Mouse (Mus musculus) fibroblast of lung, adult 2 months (primary cell): ENCODE measurements around the gene Gm21586.
"Not testable (repeated sequence)": the region's sequence is repeated elsewhere in the genome, so short reads cannot be mapped to it uniquely, and the experiment has no call there.

Experiments
- DNase-seq: peaks from one replicate; pipeline ENCODE4 v3.0.0-alpha.2; 2011; ENCODE audit warnings: low read depth

Gene Gm21586

DNA sequence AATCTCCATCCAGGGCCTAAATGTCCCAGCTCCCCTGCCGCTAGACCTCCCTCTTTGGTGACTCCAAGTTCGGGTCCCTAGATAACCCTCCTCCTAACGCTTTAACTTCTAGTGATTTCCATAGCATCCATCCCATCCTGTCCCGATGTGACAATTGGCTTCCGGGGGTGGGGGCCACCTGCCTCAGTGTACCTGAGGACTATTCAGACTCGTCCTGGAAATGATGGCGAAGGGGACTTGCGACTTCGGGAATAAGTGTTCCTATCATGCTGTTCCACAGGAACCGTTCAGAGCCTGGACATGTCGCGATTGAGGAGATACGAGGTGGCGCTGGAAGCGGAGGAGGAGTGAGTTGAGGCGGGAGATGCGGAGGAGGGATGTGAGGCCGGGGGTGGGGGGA is at the start of gene Gm21586:
TSS of gene Gm21586 (plus strand) at position 301 of the 400 bp plus-strand sequence.
- DNase-seq: not testable (repeated sequence)

DNA sequence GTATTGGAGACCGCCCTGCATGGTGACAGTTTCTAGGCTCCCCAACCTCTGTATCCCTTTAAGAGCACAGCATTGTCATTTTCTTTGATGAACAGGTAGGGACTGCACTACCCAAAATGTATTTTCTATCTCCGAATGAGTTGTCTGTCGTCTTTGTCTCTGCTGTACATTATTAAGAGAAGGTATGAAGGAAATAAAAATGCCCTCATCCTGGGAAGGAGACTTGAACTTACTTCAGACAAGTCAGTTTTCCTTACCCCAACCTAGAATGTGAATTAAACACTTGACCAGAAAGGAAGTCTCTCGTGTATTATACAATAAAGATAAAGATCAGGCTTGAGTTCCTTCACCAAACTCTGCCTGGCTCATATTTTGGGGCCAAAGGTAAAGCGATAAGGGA is 27.3 kb downstream of the Gm21586 start, which contains the start of gene Gm2163:
TSS of gene Gm2163 (plus strand) at position 301 of the 400 bp plus-strand sequence.
- not testable (repeated sequence) for DNase-seq
